Mouse (Mus musculus): ENCODE data around the gene Cd3g. TPM values are rescaled to one million over a fixed set of nuclear protein-coding genes. Genes with fewer than 3 reads are reported as not detected.

The Cd3g gene
- total and polyA plus RNA-seq, 2 experiments from 2014 or later: not detected

GRCm38 (mm10) chr9:45014879-45015278 lies 34.6 kb upstream of the Cd3g start:
- WGBS: 40% methylated on average over 2 of the region's 2 CpGs
- no peaks in the 10 kb centered on the region for H3K36me3 ChIP-seq (ENCODE audit: insufficient read depth, low read length)
- no peaks in the 10 kb centered on the region for H3K9me3 ChIP-seq (ENCODE audit: low read length)
- no peak overlapping the region for H3K4me3 ChIP-seq (ENCODE audit: low read length)
- no peak for TF ChIP-seq CTCF (IDR thresholded peaks at IDR 0.05; ENCODE audit: low read depth)
- H3K4me2 ChIP-seq (ENCODE audit: low read depth, low read length): no peak overlapping the region
- no peak overlapping the region for H3K9ac ChIP-seq (replicated peaks; ENCODE audit: low read length)
- no peaks in the 10 kb centered on the region for H3K4me1 ChIP-seq (ENCODE audit: insufficient read depth, low read length)
- no peak overlapping the region for H3K27ac ChIP-seq
- ATAC-seq (no peak), DNase-seq (ENCODE audit: low spot score) (no peak)
- H3K27me3 ChIP-seq (ENCODE audit: insufficient read depth, low read length): no peaks in the 10 kb centered on the region

- Histone ChIP-seq H3K9ac (replicated peaks; ENCODE audit: low read length) (no peak overlapping the region), H3K27ac (no peak overlapping the region), H3K4me1 (ENCODE audit: insufficient read depth, low read length) (no peaks in the 10 kb centered on the region), H3K4me2 (ENCODE audit: low read depth, low read length) (no peak overlapping the region), H3K36me3 (ENCODE audit: insufficient read depth, low read length) (no peaks in the 10 kb centered on the region), H3K4me3 (ENCODE audit: low read length) (no peak overlapping the region), H3K9me3 (ENCODE audit: low read length) (no peaks in the 10 kb centered on the region), H3K27me3 (ENCODE audit: insufficient read depth, low read length) (no peaks in the 10 kb centered on the region)
- no peak for TF ChIP-seq CTCF (IDR thresholded peaks at IDR 0.05; ENCODE audit: low read depth)
- ATAC-seq (no peak), DNase-seq (ENCODE audit: low spot score) (no peak)
- WGBS: 51% methylated on average over 6 of the region's 6 CpGs
These were observed 31.1 kb upstream of the Cd3g start for GRCm38 (mm10) chr9:45011291-45011690.

GRCm38 (mm10) chr9:45010461-45010860 lies 30.2 kb upstream of the Cd3g start:
- Histone ChIP-seq H3K4me3 (ENCODE audit: low read length) (no peak overlapping the region), H3K4me2 (ENCODE audit: low read depth, low read length) (no peak overlapping the region), H3K9ac (replicated peaks; ENCODE audit: low read length) (no peak overlapping the region), H3K36me3 (ENCODE audit: insufficient read depth, low read length) (no peaks in the 10 kb centered on the region), H3K9me3 (ENCODE audit: low read length) (no peaks in the 10 kb centered on the region), H3K27ac (no peak overlapping the region), H3K27me3 (ENCODE audit: insufficient read depth, low read length) (no peaks in the 10 kb centered on the region), H3K4me1 (ENCODE audit: insufficient read depth, low read length) (no peaks in the 10 kb centered on the region)
- DNase-seq (ENCODE audit: low spot score): no peak
- no peak for TF ChIP-seq CTCF (IDR thresholded peaks at IDR 0.05; ENCODE audit: low read depth)
- no peak for ATAC-seq
- WGBS: 69% methylated on average over 4 of the region's 4 CpGs

GRCm38 (mm10) chr9:45009180-45010078 lies 29.2 kb upstream of the Cd3g start, which contains the start of gene Cd3e:
Gene Cd3e (minus strand): TSS chr9:45009627.
- DNase-seq (ENCODE audit: low spot score): no peak
- no peak for ATAC-seq
- 82% methylated on average over 19 of the region's 19 CpGs for WGBS
- Histone ChIP-seq H3K4me2 (ENCODE audit: low read depth, low read length) (no peak within 1 kb of the TSS), H3K27me3 (ENCODE audit: insufficient read depth, low read length) (no peaks in the 10 kb centered on the region), H3K9me3 (ENCODE audit: low read length) (no peaks in the 10 kb centered on the region), H3K4me1 (ENCODE audit: insufficient read depth, low read length) (no peaks in the 10 kb centered on the region), H3K27ac (no peak within 1 kb of the TSS), H3K36me3 (ENCODE audit: insufficient read depth, low read length) (no peaks in the 10 kb centered on the region), H3K9ac (replicated peaks; ENCODE audit: low read length) (no peak within 1 kb of the TSS), H3K4me3 (ENCODE audit: low read length) (no peak within 1 kb of the TSS)
- TF ChIP-seq CTCF (IDR thresholded peaks at IDR 0.05; ENCODE audit: low read depth): no peak

GRCm38 (mm10) chr9:45008342-45008741 lies 28.1 kb upstream of the Cd3g start:
- H3K27me3 ChIP-seq (ENCODE audit: insufficient read depth, low read length): no peaks in the 10 kb centered on the region
- ATAC-seq (no peak), DNase-seq (ENCODE audit: low spot score) (no peak)
- H3K4me1 ChIP-seq (ENCODE audit: insufficient read depth, low read length): no peaks in the 10 kb centered on the region
- TF ChIP-seq CTCF (IDR thresholded peaks at IDR 0.05; ENCODE audit: low read depth): no peak
- no peak overlapping the region for H3K4me3 ChIP-seq (ENCODE audit: low read length)
- no peak overlapping the region for H3K27ac ChIP-seq
- H3K36me3 ChIP-seq (ENCODE audit: insufficient read depth, low read length): no peaks in the 10 kb centered on the region
- no peaks in the 10 kb centered on the region for H3K9me3 ChIP-seq (ENCODE audit: low read length)
- no peak overlapping the region for H3K9ac ChIP-seq (replicated peaks; ENCODE audit: low read length)
- H3K4me2 ChIP-seq (ENCODE audit: low read depth, low read length): no peak overlapping the region
- WGBS: 64% methylated on average over 4 of the region's 4 CpGs

- H3K4me1 ChIP-seq (ENCODE audit: insufficient read depth, low read length): no peaks in the 10 kb centered on the region
- DNase-seq (ENCODE audit: low spot score): no peak
- no peak for TF ChIP-seq CTCF (IDR thresholded peaks at IDR 0.05; ENCODE audit: low read depth)
- H3K36me3 ChIP-seq (ENCODE audit: insufficient read depth, low read length): no peaks in the 10 kb centered on the region
- 77% methylated on average over 12 of the region's 12 CpGs for WGBS
- no peak for ATAC-seq
- H3K27ac ChIP-seq: no peak overlapping the region
- H3K4me2 ChIP-seq (ENCODE audit: low read depth, low read length): no peak overlapping the region
- H3K9me3 ChIP-seq (ENCODE audit: low read length): no peaks in the 10 kb centered on the region
- no peak overlapping the region for H3K4me3 ChIP-seq (ENCODE audit: low read length)
- no peak overlapping the region for H3K9ac ChIP-seq (replicated peaks; ENCODE audit: low read length)
- no peaks in the 10 kb centered on the region for H3K27me3 ChIP-seq (ENCODE audit: insufficient read depth, low read length)
These were observed 27.2 kb upstream of the Cd3g start for GRCm38 (mm10) chr9:45007404-45007803.

GRCm38 (mm10) chr9:45000249-45000648 lies 20.0 kb upstream of the Cd3g start:
- Histone ChIP-seq H3K27ac (no peak overlapping the region), H3K4me2 (ENCODE audit: low read depth, low read length) (no peak overlapping the region), H3K4me3 (ENCODE audit: low read length) (no peak overlapping the region), H3K36me3 (ENCODE audit: insufficient read depth, low read length) (no peaks in the 10 kb centered on the region), H3K9me3 (ENCODE audit: low read length) (no peaks in the 10 kb centered on the region), H3K27me3 (ENCODE audit: insufficient read depth, low read length) (no peaks in the 10 kb centered on the region), H3K9ac (replicated peaks; ENCODE audit: low read length) (no peak overlapping the region), H3K4me1 (ENCODE audit: insufficient read depth, low read length) (no peaks in the 10 kb centered on the region)
- ATAC-seq (no peak), DNase-seq (ENCODE audit: low spot score) (no peak)
- TF ChIP-seq CTCF (IDR thresholded peaks at IDR 0.05; ENCODE audit: low read depth): no peak
- WGBS: 74% methylated on average over 3 of the region's 3 CpGs

Data from hindbrain, postnatal 0 days (tissue).